Mouse (Mus musculus) right cerebral cortex, adult 2 months (tissue): ENCODE measurements around the gene Mvk.

ENCODE experiments used
- DNase-seq, 2 experiments: peaks; one replicate each; pipeline ENCODE4 v3.0.0; 2021 to 2022; ENCODE audit warnings: low spot score in 2 of 2

Mvk gene

DNA sequence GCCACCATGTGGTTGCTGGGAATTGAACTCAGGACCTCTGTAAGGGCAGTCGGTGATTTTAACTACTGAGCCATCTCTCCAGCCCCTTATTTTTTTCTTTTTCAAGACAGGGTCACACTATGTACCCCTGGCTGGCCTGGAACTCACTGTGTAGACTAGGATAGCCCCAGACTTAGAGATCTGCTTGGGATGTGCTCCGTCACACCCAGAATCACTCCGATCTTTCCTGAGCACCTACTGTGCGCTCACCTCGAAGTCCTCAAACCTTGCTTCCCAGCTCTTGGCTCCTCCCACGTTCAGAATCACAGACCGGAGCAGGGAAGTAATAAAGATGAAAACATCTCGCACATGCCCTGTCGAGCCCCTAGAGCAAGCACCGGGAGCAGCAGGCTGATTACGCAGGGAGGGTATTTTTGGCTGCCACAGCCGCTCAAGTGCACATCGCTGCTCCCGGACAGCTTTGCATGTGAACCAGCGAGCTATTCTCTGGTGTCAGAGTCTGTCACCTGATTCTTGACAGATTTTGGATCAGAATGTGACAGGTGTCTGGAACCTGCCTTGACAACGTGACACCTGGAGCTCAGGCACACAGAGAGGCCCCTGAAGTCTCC is 13.0 kb downstream of the Mvk start:
- DNase-seq = no peak

DNA sequence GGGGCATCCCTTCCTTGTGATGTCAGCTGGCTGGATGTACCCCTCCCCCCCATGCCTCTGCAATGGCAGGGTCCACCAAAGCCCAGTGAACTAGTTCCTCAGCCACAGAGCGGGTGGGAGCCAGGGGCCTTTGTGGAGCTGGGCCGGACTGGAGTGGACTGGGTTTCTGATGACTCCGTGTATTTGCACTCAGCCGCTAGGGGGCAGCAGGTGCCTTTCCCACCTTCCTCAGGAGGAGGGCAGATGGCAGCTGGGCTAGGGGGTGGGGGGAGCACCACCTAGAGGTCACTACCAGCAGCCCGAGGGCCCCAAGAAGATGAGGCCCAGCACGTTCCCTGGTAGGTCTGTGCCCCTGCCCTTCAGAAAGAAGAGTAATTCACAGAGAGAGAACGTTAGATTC is 17.2 kb downstream of the Mvk start:
- peak; percentile 81 to 83 for DNase-seq

DNA sequence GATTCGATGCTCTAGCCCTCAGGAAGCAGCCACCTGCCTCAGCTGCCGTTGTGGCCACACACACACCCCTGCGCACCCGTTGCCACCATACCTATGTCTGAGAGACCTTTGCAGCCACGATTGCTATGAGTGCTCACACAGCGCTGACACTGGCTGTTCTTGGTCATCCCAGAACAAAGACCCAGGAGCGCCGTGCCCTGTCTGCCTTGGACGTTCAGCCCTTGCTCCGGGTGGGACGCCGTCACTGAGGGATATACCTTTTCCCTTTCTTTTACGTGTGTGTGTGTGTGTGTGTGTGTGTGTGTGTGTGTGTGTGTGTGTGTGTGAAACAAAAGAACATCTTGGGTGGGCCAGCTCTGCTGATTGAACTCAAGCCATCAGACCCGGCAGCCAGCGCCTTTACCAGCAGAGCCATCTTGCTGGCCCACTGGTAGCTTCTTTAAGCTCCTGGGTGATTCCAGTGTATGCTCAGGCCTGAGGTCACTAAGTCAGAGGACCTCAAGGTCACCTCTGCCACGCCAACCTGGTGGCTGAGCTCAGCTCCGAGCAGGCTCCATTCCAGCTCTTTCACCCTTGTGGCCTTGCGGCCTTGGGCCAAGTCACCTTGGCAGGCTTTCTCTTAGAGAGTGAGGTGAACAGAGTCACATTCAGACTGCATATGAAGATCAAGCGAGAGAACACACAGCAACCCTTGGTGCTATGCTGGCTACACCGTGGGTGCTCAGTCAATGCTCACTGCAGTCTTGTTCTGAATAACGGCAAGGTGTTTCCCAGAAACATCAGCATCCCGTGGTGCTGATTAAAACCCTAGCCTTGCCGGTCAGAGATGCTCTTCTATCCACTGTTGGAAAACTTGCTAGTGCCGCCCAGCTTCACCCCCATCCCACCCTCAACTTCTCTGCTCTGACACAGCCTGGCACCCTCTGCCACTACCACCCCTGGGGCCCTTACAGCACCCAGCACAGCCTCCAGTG is 18.3 kb downstream of the Mvk start:
- DNase-seq = no peak

DNA sequence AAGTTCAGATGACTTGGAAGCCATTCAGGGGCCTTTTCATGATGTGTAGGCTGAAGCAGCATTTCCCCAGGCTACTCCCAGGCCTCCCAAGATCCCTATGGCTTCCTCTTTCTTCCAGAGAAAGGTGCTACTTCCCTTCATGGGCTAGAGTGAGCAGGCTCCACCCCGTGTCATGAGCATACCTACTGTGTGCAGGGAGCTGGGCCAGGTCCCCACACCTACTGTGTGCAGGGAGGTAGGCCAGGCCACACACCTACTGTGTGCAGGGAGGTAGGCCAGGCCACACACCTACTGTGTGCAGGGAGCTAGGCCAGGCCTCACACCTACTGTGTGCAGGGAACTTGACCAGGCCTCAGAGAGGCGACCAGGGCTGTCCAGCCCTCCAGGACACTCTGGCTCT is 20.5 kb downstream of the Mvk start:
- DNase-seq = no peak

DNA sequence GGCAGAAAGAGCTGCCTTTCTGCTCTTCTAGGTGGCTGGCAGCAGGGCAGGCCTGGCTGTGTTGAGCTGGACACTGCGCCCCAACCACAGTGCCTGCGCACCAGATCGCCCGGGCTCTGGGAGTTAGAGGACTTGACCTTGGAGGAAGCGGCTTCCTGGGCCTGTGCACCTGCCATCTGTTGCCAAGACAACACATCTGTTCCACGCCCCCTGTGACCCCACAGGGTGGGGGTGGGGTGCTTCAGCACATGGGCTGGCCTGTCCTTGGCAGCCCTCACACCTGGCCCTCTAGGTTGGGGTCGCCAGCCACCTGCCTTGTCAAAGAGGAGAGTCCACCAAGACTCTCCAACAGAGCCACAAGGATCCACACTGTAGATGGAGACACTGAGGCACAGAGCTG is 21.6 kb downstream of the Mvk start:
- DNase-seq = no peak

DNA sequence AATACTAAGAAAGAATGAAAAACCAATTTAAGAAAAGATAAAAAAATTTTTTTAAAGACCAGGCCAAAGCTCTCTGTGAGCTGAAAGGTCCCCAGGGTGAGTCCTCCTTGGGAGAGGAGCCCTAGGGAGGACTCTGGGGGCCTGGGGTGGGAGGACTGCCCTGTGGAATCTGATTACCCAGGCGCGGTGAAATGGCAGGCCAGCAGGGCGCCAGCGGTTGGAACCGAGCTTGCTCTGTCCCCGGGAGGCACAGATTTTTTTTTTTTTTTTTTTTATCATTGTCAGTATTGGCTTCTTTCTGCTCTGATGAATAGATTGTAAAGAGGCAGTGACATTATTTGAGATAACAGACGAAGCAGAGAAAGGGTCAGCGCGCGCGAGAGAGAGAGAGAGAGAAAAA is 22.9 kb downstream of the Mvk start:
- DNase-seq = no peak

DNA sequence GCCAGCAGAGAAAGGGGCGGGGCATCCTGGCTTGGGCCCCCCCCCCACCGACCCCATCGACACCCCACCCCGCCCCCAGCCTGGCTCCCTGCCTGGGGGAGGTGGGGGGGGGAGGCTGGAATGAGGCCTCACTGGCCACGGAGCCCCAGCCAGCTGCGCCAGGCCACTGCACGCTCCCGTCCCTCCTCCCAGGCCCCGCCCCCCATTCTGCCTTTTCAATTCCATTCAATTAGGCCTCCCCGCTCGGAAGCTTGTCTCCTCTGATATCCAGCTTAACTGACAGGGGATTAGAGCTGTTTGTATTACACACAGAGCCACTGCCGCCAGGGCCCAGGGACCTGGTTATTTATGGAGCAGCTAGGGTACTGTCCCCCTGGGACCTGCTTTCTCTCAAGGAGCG is 23.4 kb downstream of the Mvk start:
- DNase-seq = peak; percentile 32 to 38

DNA sequence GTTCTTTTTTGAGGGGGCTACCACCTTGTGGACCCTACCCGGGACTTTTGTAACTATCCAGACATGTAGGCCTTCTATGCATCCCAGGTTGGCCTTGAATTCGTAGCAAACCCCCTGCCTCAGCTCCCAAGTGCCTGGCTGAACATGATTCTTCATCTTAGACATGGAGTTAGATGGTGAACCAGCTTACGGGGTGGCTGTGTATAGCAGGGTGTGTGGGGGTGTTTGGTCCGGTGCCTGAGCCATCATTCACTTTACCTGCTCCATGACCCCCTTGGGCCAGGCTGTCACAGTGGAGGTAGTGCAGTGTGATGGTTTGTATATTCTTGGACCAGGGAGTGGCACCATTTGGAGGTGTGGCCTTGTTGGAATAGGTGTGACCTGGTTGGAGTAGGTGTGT is 23.9 kb downstream of the Mvk start:
- DNase-seq = no peak

DNA sequence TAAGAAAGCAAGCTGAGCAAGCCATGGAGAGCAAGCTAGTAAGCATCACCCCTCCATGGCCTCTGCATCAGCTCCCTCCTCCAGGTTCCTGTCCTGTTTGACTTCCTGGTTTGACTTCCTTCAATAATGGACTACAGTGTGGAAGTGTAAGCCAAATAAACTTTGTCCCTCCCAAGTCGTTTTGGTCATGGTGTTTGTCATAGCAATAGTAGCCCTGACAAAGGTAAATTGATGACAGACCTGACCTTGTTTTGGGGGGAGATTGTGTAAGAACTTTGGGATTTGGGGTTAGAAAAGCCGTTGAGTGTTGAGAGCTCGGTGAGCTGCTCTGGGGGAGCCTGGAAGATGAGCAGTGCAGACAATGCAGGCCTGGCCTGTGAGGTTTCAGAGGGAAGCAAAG is 26.3 kb downstream of the Mvk start:
- DNase-seq = no peak

DNA sequence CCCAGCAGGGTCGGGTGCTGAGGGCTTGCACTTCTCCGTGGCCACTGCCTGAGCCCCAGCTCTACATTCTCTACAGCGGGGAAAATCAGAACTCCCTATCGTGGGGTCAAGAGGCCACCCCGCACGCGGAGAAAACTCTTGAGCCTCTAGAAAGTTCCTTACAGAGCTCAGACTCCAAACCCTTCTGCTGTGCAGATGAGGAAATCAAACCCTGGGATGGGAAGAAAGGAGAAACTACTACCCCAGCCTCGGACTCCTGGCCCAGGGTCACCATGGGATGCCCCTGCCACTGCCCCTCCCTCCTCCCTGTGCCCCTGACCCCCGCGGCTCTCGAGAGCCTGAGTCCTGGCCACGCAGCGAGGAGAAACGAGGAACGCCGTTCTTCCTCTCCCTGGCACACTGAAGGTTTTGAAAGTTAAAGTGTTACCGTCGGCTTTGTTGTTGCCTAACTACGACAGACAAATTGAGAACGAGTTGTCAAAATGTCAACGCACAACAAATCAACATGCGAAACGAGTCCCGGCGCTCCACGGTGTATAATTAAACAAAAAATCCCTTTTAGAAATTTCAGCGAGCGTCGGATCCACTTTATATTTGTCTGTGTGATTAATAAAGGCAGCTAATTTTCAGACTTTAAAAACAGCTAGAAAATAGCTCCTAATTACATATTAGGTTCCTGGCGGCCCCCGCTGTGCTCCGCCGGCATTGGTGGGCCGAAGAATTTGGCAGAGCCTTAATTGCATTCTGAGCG is 30.8 kb downstream of the Mvk start:
- peak; percentile 25 to 54 for DNase-seq

DNA sequence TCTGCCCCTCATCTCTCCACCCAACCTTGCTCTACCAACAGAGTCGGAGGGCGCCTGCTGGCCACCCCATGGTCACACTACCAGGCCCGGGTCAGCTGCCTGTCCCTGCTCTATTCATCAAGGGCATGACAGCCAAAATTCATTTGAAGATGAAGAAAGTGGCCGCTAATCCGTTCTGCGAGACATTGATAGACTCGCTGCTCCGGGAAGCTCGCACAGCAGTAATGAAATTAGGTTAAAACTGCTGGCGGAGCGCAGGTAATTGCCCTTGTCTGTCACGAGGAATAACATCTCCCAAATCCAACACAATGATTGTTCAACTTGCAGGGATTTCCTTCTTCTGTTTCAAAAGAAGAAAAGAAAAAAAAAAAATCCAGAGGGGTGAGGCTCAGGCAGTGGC is 34.2 kb downstream of the Mvk start:
- no peak for DNase-seq

DNA sequence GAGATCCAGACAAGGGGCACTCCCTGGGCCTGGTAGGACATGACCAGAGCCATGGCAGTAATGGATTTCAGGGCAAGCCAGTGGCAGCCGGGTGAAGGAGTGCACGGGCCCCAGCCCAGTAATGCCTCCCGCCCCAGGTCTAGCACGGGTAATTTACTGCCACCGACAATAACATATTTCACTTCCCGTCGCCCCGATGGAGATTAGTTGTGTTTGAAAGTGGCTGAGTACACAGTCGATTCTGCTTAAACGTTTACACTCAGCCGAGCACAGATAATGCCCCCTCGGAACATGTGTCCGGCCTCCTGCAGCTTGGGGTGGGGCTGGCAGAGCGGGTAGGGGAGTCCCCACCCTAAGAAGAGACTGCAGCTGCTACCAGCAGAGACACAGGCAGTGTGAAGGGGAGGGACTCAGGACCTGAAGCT is 38.5 kb downstream of the Mvk start:
- DNase-seq = no peak

DNA sequence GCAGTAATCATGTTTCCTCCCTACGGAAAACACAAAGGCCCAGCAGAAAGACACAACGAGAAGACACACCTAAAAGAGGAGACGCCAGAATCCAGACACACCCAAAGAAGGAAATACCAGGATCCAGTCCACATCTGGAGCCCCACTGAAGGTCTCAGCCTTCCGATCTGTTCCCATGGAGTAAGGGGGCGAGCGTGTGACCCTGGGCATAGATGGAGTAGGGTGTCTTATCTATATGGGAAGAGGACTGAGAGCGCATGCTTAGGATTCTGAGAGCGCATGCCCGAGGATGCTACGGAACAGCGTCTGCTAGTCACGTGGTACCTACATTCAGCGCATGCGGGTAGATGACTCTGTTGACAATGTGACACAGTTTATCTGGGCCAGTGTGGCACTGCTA is 41.6 kb downstream of the Mvk start:
- no peak for DNase-seq

DNA sequence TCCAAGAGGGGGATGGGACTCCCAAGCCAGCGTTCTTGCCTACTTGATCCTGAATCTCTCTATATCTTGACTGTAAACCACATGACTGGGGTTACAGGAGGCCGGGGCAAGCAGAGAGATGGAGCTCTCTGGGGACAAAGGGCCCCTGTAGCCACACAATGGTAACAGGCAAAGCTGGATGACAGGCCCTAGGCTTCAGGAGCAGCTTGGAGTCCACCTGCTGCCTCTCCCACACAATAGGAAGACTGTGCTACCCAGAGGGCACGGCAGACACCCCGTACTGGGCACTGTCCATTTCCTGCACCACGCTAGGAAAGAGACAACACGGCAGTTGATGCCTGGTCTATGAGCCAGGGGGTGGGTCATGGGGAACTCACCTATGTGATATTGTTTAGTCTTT is 45.5 kb downstream of the Mvk start:
- no peak for DNase-seq

DNA sequence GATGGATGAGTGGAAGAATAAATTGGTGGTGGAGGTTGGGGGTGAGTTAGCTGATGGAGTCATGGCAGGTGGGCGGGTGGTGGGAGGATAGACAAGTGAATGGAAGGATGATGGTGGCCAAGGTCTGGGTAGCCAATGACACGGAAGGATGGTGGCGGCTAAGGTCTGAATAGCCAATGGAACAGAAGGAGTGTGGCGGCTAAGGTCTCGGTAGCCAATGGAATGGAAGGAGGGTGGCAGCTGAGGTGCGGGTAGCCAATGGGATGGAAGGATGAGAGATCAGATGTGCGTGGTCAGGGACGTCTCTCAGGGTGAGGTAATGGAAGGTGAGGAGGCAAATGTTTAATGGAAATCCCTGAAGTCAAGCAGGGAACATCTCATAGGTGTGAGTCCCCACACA is 46.2 kb downstream of the Mvk start:
- DNase-seq = no peak

DNA sequence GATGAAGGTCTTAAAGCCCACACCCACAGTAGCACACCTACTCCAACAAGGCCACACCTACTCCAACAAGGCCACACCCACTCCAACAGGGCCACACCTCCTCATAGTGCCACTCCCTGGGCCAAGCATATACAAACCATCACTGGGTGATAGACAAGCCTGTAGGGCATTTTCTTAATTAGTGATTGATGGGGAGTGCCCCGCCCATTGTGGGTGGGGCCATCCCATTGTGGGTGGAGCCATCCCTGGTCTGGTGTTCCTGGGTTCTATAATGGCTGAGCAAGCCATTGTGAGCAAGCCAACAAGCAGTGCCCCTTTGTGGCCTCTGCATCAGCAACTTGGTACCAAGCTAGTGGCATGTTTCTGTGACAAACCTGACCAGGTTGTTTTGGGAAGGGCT is 50.7 kb downstream of the Mvk start:
- DNase-seq = no peak

DNA sequence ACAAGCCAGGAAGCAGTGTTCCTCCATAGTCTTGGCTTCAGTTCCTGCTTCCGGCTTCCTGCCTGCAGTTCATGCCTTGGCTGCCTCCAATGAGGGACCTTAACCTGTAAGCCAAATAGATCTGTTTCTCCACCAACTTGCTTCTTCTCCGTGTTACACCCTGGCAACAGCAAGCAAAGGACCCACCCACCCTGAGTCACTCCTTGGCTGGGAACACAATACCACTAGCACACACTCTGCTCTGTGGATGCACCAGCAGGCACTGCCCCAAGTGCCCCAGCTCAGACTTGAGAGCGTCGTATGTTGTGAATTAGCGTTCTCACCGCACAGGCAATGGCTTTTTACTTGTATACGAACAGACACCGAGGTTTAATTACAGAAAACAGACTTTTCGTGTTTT is 57.2 kb downstream of the Mvk start:
- no peak for DNase-seq

DNA sequence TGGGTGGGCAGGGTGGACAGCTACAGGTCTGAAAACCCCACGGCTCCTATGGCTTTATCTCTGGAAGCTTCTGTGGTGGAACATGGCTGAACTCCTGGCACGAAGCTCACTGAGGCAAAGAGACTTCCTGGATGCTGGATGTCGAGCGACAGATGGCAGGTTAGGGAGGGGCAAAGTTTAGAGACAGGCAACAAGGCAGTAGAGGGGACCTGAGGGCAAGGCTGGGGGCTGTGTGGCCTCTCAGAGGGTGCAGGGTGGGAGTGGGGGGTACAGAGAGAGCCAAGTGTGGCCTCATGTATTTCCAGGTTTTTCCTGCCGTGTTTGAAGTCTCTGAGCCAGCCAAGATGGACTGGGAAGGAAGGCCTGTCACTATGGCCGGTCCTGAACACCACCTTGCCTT is 60.8 kb downstream of the Mvk start:
- DNase-seq = no peak

DNA sequence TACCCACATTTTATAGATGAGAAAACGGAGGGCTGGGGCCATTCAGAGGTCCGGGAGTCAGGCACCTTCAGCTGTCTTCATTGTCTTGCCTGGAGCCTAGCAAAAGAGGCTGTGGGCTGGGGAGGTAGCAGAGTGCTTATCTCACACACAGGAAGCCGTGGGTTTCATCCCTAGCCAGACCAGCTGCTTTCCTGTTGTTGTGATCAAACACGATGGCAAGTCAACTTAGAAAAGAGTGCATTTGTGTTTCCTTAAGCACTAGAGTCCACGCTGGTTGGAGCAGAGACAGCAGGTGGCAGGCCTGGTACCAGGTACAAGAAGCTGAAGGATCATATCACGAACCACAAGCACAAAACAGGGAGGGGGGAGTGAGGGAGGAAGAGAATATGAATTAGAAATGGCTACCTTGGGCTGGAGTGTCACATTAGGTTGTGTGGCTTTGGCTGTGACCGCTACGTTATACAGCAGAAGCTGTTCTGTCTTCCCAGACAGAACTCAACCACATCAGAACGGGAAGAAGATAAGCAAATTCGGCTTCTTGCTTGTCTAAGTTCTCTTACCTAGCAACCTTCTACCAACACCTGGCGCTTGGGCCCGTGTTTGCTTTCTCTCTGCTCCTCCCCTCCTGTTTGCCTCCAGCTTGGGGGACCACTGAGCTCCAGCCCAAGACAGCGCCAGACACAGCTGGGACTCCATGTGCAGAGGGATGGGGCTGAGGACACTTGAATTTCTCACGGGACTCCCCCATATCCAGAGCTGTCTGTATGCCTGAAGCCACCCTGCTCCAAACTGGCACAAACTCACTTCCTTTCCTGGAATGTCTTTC is 61.4 kb downstream of the Mvk start:
- DNase-seq = no peak

DNA sequence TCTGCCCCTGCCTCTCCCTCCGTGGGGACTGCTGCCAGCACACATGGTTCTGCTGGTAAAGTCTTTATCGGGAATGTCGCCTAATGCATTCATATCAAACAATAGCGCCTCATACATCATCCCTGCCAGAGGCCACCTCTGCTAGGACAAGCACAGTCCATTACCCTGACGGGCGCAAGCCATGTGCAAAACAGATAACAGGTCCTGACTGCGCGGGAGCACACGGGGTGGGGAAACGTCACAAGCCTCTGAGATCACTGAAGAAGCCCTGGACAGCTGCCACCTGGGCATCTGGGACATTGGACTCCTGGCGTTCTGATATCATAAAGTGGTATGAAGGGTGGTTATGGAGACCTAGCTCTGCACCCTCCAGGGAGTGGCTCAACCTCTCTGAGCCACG is 63.3 kb downstream of the Mvk start:
- DNase-seq = no peak

DNA sequence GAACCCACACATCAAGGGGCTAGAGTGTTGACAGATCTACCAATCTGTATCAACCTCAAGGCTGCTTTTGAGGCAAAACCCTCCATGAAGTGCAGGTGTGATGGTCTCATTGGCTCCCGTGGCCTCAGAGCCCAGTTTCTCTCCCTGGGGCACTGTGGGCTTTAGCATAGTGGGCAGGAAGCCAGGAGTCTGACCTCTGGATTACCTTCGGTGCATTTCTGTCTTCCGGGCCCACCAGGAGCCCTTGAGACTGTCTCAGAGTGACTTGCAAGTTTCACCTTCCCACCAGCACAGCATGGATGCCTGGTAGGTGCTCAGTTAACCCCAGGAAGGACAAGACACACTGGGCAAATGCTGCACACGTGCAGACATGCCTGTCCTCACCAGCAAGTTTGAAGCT is 63.9 kb downstream of the Mvk start:
- DNase-seq = no peak

DNA sequence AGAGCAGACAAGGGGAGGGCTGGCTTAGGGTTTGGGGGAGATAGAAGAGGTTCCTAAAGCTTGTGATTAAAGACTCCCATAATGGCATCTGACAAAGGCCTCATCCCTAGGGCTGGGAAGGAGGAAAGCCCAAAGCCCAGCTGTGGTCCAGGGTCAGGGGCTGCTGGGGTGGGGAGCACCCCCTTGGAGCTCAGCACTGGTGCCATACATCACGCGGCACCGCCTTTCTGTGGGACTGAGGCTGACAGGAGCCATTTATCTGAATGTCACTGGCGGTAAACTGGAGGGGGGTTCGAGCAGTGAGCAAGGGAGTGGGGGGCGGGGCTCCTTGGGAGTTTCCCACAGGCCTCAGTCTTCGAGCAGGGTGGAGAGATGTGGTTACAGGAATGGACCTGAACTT is 65.4 kb downstream of the Mvk start:
- DNase-seq = no peak
